Mouse (Mus musculus) spleen, adult 2 months (tissue): Measurements from ENCODE around the gene Ush2a. TPM values are rescaled to one million over a fixed set of nuclear protein-coding genes. Genes with fewer than 3 reads are reported as not detected.

ENCODE experiments used
- DNase-seq, 2 experiments: peaks; one replicate each; pipeline versions ENCODE4 v3.0.0 to v3.0.0-alpha.2; 2012 to 2021; ENCODE audit warnings: low spot score in 2 of 2, low read depth in 1 of 2
- H3K27ac ChIP-seq: fragments of 200-500 bp; 2 replicates; pipeline ENCODE4 v1.5.1; 2012; ENCODE audit warnings: low read length, inconsistent platforms; ENCODE audit not compliant: insufficient read depth
- H3K27me3 ChIP-seq: fragments of 200-500 bp; 2 replicates; pipeline ENCODE4 v1.6.1; 2012; ENCODE audit warnings: mild to moderate bottlenecking, moderate library complexity, low read length, inconsistent platforms; ENCODE audit not compliant: control insufficient read depth, insufficient read depth
- H3K36me3 ChIP-seq: fragments of 200-500 bp; 2 replicates; pipeline ENCODE4 v1.6.1; 2012; ENCODE audit warnings: mild to moderate bottlenecking, low read length, inconsistent platforms; ENCODE audit not compliant: control insufficient read depth, insufficient read depth
- H3K4me1 ChIP-seq: fragments of 200-500 bp; 2 replicates; pipeline ENCODE4 v1.6.1; 2011; ENCODE audit warnings: inconsistent platforms; ENCODE audit not compliant: control insufficient read depth, insufficient read depth, insufficient read length
- H3K4me3 ChIP-seq: fragments of 200-500 bp; 2 replicates; pipeline ENCODE4 v1.5.1; 2011; ENCODE audit warnings: mild to moderate bottlenecking, inconsistent platforms; ENCODE audit not compliant: insufficient read depth, insufficient read length; ENCODE audit errors: extremely low read depth
- CTCF ChIP-seq: fragments of 200-500 bp; IDR thresholded peaks from 2 replicates; pipeline ENCODE4 v1.5.1; 2011; ENCODE audit warnings: mild to moderate bottlenecking, inconsistent platforms; ENCODE audit not compliant: insufficient read depth, insufficient read length, insufficient replicate concordance; ENCODE audit errors: extremely low read depth
- POLR2A ChIP-seq: fragments of 200-500 bp; IDR thresholded peaks from 2 replicates; pipeline ENCODE4 v1.6.1; 2011; ENCODE audit warnings: low read depth, low read length, inconsistent platforms
- WGBS: fragments of 180-500 bp; shearing (Covaris S2); methylation state at CpG from one replicate; pipeline ENCODE4 v1.1.7; 2018; 5-methylcytosine and 5-hydroxymethylcytosine counted together
- polyA plus RNA-seq: library from polyadenylated mRNA; depleted of rRNA; stranded (reverse); fragments of >200 nt; gene quantifications from 2 replicates; pipeline ENCODE4 v1.2.3, GENCODE M21; 2012

The Ush2a gene
- polyA plus RNA-seq, 1 experiment, result not detected

DNA sequence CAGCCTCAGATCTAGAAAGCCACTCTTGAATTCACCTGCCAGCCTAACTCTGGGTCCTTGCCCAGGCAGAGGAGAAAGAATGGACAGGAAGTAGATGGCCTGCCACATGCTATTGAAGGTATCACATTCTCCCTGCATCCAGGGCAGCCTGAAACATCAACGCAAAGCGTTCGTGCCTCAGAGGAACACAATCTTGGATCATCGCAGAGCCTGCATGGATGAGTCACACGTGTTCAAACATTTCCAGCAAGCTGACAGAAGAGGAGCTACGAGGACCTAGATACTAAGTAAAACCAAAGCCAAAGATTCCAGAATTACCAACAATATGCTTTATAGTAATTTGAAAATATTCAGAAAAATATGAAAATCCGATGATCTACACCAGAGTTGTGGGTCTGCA, 4.3 kb upstream of the Ush2a start:
- no peak for TF ChIP-seq CTCF
- TF ChIP-seq POLR2A, result no peak

GRCm38 (mm10) chr1:188260259-188261107, 1.3 kb upstream of the Ush2a start:
- TF ChIP-seq CTCF, result no peak
- no peak for TF ChIP-seq POLR2A
- Histone ChIP-seq H3K27me3 (no peaks in the 10 kb centered on the region), H3K4me1 (no peaks in the 10 kb centered on the region), H3K27ac (no peak overlapping the region), H3K36me3 (no peaks in the 10 kb centered on the region), H3K4me3 (no peak overlapping the region)
- 76% methylated on average over 6 of the region's 6 CpGs for WGBS
- DNase-seq, result no peak

More for the DNA sequence above, 4.3 kb upstream of the Ush2a start:
- H3K4me3 ChIP-seq, result no peak overlapping the region
- 89% methylated on average over 7 of the region's 7 CpGs for WGBS
- no peaks in the 10 kb centered on the region for H3K27me3 ChIP-seq
- DNase-seq, result no peak
- no peaks in the 10 kb centered on the region for H3K36me3 ChIP-seq
- H3K4me1 ChIP-seq, result no peaks in the 10 kb centered on the region
- H3K27ac ChIP-seq, result no peak overlapping the region

DNA sequence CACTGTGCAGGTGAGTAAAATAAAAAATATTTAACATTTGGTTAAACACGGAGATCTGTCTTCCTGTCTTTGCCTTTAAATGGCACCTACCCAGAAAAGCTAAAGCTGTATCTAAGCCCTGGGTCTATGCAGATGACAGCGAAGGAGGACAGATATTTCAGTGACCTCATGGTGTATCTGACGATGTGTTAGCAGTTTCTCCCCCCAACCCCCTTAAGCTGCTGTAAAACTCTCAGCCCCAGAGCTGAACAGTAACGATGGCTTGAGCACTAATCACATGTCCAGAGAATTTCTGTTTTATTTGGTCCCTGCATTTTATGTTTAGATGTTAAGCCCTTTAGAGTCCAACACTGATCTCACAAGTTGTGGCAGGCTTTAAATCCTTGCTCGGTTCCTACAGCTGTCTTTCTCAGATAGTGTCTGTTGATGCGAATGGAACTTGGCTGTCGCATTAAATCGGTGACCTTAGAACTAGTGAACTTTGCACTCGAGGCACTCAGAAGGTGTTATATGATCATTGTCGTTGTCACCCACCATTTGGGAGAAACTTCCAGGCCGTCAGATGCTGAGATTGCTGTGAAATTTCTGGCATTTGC, 5.4 kb downstream of the Ush2a start:
- 81% methylated on average over 11 of the region's 11 CpGs for WGBS
- Histone ChIP-seq H3K4me1 (no peaks in the 10 kb centered on the region), H3K27ac (no peak overlapping the region), H3K36me3 (no peaks in the 10 kb centered on the region), H3K4me3 (no peak overlapping the region), H3K27me3 (no peaks in the 10 kb centered on the region)
- no peak for TF ChIP-seq POLR2A
- no peak for TF ChIP-seq CTCF
- no peak for DNase-seq

- Histone ChIP-seq H3K27me3 (no peaks in the 10 kb centered on the region), H3K36me3 (no peaks in the 10 kb centered on the region), H3K4me1 (no peaks in the 10 kb centered on the region), H3K4me3 (no peak overlapping the region), H3K27ac (no peak overlapping the region)
- WGBS, result 89% methylated on average over 6 of the region's 6 CpGs
- TF ChIP-seq POLR2A, result no peak
- no peak for TF ChIP-seq CTCF
- no peak for DNase-seq
Measured at GRCm38 (mm10) chr1:188269071-188269470, 7.2 kb downstream of the Ush2a start.

DNA sequence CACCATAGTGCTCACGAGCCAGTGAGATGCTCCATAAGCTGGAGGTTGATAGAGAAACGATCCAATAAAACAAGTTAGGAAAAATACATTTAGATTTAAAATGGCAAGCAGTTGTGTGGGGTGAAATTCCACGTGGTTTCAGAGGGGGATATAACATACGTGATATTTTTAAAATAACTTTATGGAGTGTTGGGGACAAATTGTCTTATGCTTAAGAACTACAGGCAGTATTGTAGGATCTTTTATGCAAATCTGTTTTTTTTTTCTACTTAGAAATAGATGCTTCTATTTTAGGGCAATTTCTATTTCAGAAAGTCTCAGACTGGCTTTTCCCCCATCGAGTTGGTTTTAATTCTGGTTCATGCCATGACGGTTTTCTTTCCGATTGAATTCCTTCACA, 51.5 kb downstream of the Ush2a start:
- Histone ChIP-seq H3K4me3 (no peak overlapping the region), H3K4me1 (no peaks in the 10 kb centered on the region), H3K27ac (no peak overlapping the region), H3K27me3 (no peaks in the 10 kb centered on the region), H3K36me3 (no peaks in the 10 kb centered on the region)
- no peak for DNase-seq
- TF ChIP-seq POLR2A, result no peak
- TF ChIP-seq CTCF, result no peak
- 87% methylated on average over 7 of the region's 7 CpGs for WGBS

DNA sequence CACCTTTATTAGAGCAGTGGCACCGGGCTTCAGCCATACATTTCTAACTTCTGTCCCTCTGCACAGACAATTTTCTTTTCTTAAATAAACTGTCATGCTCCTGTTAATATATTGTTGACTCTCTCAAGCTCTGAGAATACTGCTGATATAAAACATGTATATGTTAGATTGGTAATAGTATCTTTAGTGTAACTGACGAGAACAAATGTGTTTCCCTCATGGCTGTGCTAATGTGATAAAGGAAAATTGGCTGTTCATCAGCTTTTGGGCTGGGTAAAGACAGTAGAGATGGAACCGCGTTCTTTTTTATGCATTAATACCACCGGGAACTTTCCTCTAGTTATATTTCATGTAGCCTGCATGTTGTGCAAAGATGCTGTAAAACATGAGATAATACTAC, 54.8 kb downstream of the Ush2a start:
- 82% methylated on average over 5 of the region's 5 CpGs for WGBS
- no peak for DNase-seq
- Histone ChIP-seq H3K4me1 (no peaks in the 10 kb centered on the region), H3K4me3 (no peak overlapping the region), H3K27me3 (no peaks in the 10 kb centered on the region), H3K36me3 (no peaks in the 10 kb centered on the region), H3K27ac (no peak overlapping the region)
- no peak for TF ChIP-seq CTCF
- TF ChIP-seq POLR2A, result no peak

DNA sequence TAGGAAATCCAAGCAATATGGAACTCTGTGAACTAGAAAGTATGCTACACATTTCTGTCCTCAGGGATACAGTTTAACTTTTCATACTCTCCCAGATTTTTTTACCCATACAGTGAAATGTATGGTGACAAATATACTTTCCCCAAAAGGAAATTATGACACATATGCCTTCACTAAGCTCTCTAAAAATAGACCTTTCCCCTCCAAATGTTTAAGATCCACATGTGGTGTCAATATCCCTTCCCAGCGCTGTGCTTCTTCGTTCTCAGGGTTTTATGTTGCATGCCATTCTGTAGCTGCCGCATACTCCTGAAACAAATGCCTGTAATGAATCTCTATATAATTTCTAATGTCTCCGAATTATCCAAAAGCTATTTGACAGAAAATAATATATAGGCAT, 58.4 kb downstream of the Ush2a start:
- TF ChIP-seq CTCF, result no peak
- TF ChIP-seq POLR2A, result no peak
- Histone ChIP-seq H3K27me3 (no peaks in the 10 kb centered on the region), H3K4me1 (no peaks in the 10 kb centered on the region), H3K27ac (no peak overlapping the region), H3K4me3 (no peak overlapping the region), H3K36me3 (no peaks in the 10 kb centered on the region)
- no peak for DNase-seq
- 87% methylated on average over 4 of the region's 4 CpGs for WGBS
